Mouse (Mus musculus) brain, embryonic 14.5 days (tissue): ENCODE data around the gene Ptcra.

Source experiments
- CTCF ChIP-seq: fragments of 200-500 bp; IDR thresholded peaks from 2 replicates; pipeline ENCODE4 v1.5.1; 2012; ENCODE audit warnings: inconsistent platforms, mild to moderate bottlenecking, moderate library complexity, borderline replicate concordance; ENCODE audit not compliant: insufficient read depth, insufficient read length; ENCODE audit errors: extremely low read depth
- POLR2A ChIP-seq: fragments of 200-500 bp; IDR thresholded peaks from 2 replicates; pipeline ENCODE4 v1.6.1; 2012; ENCODE audit warnings: mild to moderate bottlenecking, inconsistent platforms, borderline replicate concordance; ENCODE audit not compliant: poor library complexity, insufficient read depth, insufficient read length, severe bottlenecking; ENCODE audit errors: extremely low read depth

GRCm38 (mm10) chr17:46735287-46735686 is 28.2 kb downstream of the Ptcra start:
- TF ChIP-seq CTCF (no peak), POLR2A (no peak)
